Mouse (Mus musculus) heart, embryonic 16.5 days (tissue): Measurements from ENCODE around the gene Gm7137. TPM values are rescaled to one million over a fixed set of nuclear protein-coding genes. Genes with fewer than 3 reads are reported as not detected.

Experiments used
- polyA plus RNA-seq: library from polyadenylated mRNA; unstranded; fragments of >200 nt; fragmentation: Nextera tagmentation; extraction: Ambion mirVana; gene quantifications from 2 replicates; pipeline ENCODE4 v1.2.1, GENCODE M21; 2015

Gene Gm7137
- polyA plus RNA-seq, 1 experiment from 2014 or later = not detected

Other genes starting within 250 kb of the Gm7137 start
- 127 and 132 TPM in 2 replicates for gene Pttg1ip, start 206.5 kb downstream of the Gm7137 start, polyA plus RNA-seq
- gene Sumo3, start 182.1 kb downstream of the Gm7137 start, polyA plus RNA-seq = 157 and 170 TPM in 2 replicates
- gene Gm49325, start 182.0 kb downstream of the Gm7137 start, polyA plus RNA-seq = 4.6 TPM in 1 of 2 replicates, not detected in the other
- gene Ube2g2, start 165.9 kb downstream of the Gm7137 start, polyA plus RNA-seq = 85.4 and 91.0 TPM in 2 replicates
- 0.10 and 0.28 TPM in 2 replicates for gene Tspear, start 101.6 kb downstream of the Gm7137 start, polyA plus RNA-seq
- gene Gm19402, start 97.4 kb downstream of the Gm7137 start, polyA plus RNA-seq = not detected in 2 replicates
- gene Gm9508, start 91.0 kb downstream of the Gm7137 start, polyA plus RNA-seq = not detected in 2 replicates
- not detected in 2 replicates for gene Gm10272, start 81.6 kb downstream of the Gm7137 start, polyA plus RNA-seq
- gene Gm10024, start 76.7 kb downstream of the Gm7137 start, polyA plus RNA-seq = not detected in 2 replicates
- gene Gm10142, start 72.4 kb downstream of the Gm7137 start, polyA plus RNA-seq = not detected in 2 replicates
- not detected in 2 replicates for gene Krtap12-1, start 67.6 kb downstream of the Gm7137 start, polyA plus RNA-seq
- not detected in 2 replicates for gene Gm10100, start 61.7 kb downstream of the Gm7137 start, polyA plus RNA-seq
- gene Gm18596, start 45.6 kb downstream of the Gm7137 start, polyA plus RNA-seq = not detected in 2 replicates
- not detected in 2 replicates for gene Gm9736, start 36.8 kb downstream of the Gm7137 start, polyA plus RNA-seq
- not detected in 2 replicates for gene Gm3233, start 28.5 kb downstream of the Gm7137 start, polyA plus RNA-seq
- not detected in 2 replicates for gene Gm3238, start 16.9 kb downstream of the Gm7137 start, polyA plus RNA-seq
- gene Gm7138, start 11.3 kb downstream of the Gm7137 start, polyA plus RNA-seq = not detected in 2 replicates
- gene Gm3250, start 5.7 kb downstream of the Gm7137 start, polyA plus RNA-seq = not detected in 2 replicates
- gene Gm9639, start 6.9 kb upstream of the Gm7137 start, polyA plus RNA-seq = not detected in 2 replicates
- gene Gm19668, start 10.9 kb upstream of the Gm7137 start, polyA plus RNA-seq = not detected in 2 replicates
- gene Gm9507, start 23.6 kb upstream of the Gm7137 start, polyA plus RNA-seq = not detected in 2 replicates
- gene Gm2696, start 26.5 kb upstream of the Gm7137 start, polyA plus RNA-seq = not detected in 2 replicates
- not detected in 2 replicates for gene Krtap10-4, start 38.9 kb upstream of the Gm7137 start, polyA plus RNA-seq
- not detected in 2 replicates for gene Krtap10-10, start 47.7 kb upstream of the Gm7137 start, polyA plus RNA-seq
- gene Gm36176, start 58.6 kb upstream of the Gm7137 start, polyA plus RNA-seq = not detected in 2 replicates
- not detected in 2 replicates for gene Gm10318, start 64.7 kb upstream of the Gm7137 start, polyA plus RNA-seq
- gene Gm3285, start 73.8 kb upstream of the Gm7137 start, polyA plus RNA-seq = not detected in 2 replicates
- 1.2 and 1.4 TPM in 2 replicates for gene Lrrc3, start 114.3 kb upstream of the Gm7137 start, polyA plus RNA-seq
- 2.6 and 3.4 TPM in 2 replicates for gene Trpm2, start 182.4 kb upstream of the Gm7137 start, polyA plus RNA-seq
- gene 1810043G02Rik, start 190.3 kb upstream of the Gm7137 start, polyA plus RNA-seq = 19.4 and 20.9 TPM in 2 replicates
- gene Pfkl, start 221.9 kb upstream of the Gm7137 start, polyA plus RNA-seq = 203 and 219 TPM in 2 replicates